Mouse (Mus musculus) erythroblast, embryonic 14.5 days (primary cell): ENCODE measurements around the gene Slc5a10. TPM values are rescaled to one million over a fixed set of nuclear protein-coding genes. Genes with fewer than 3 reads are reported as not detected.

ENCODE experiments used
- H3K27me3 ChIP-seq: 2 replicates; pipeline ENCODE4 v1.6.1; 2012; ENCODE audit warnings: inconsistent platforms; ENCODE audit not compliant: control insufficient read depth
- H3K36me3 ChIP-seq: 2 replicates; pipeline ENCODE4 v1.6.1; 2012; ENCODE audit warnings: mild to moderate bottlenecking, inconsistent platforms; ENCODE audit not compliant: control insufficient read depth
- H3K4me1 ChIP-seq: 2 replicates; pipeline ENCODE4 v1.6.1; 2012; ENCODE audit warnings: inconsistent platforms; ENCODE audit not compliant: control insufficient read depth
- H3K4me3 ChIP-seq: replicated peaks from 2 replicates; pipeline ENCODE3; 2012; ENCODE audit warnings: moderate library complexity, mild to moderate bottlenecking, inconsistent platforms
- H3K9me3 ChIP-seq: 2 replicates; pipeline ENCODE4 v1.6.1; 2012; ENCODE audit warnings: low read length, inconsistent platforms, mixed read lengths; ENCODE audit not compliant: control insufficient read depth
- GATA1 ChIP-seq: IDR thresholded peaks from 2 replicates; pipeline ENCODE4 v1.6.1; 2012; ENCODE audit warnings: low read length, inconsistent platforms, mixed read lengths
- TAL1 ChIP-seq: IDR thresholded peaks from 3 replicates; pipeline ENCODE4 v1.6.1; 2012; ENCODE audit warnings: low read length, inconsistent platforms, mixed read lengths
- polyA plus RNA-seq: library from polyadenylated mRNA; stranded (reverse); fragments of >175 nt; gene quantifications from 2 replicates; pipeline ENCODE4 v1.2.3, GENCODE M21; 2012

Slc5a10 gene
- polyA plus RNA-seq, 1 experiment = not detected

DNA sequence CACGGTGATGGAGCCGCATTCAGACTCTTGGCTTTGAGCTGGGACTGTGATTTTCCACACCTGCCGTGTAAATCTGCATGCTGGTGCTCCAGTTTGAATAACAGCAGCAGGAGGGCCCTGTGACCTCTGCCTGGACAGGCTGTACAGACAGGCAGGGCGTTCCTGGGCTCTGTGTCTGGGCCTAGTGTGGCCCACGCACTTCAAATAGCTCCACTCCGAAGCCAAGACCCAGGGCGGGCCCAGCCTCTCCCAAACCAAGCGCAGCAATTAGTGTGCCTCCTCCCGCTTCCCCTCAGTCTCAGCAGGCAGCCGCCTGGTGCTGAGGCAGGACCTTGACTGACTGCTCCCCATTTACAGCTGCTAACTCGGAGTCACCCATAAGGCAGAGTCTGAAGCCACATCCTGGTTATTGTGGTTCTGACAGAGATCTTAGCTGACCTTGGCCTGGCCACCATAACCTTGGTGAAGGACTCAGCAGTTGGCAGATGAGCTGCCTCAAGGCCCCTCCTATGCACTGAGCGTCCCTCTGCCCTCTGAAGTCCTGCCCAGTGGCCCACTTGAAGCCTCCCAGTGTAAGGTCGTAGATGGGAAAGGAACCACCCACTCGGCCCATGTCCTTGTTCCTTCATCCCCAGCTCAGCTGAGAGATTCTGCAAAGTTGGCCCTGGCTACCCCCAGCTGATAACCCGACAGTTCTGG is 7.3 kb downstream of the Slc5a10 start:
- no peaks in the 10 kb centered on the region for H3K9me3 ChIP-seq
- H3K27me3 ChIP-seq = 0 out of 2 replicates have a peak, but pooled peaks cover 2% of the 10 kb centered on the region
- H3K4me1 ChIP-seq = peaks cover 11% of the 10 kb centered on the region
- H3K36me3 ChIP-seq = peaks cover under 1% of the 10 kb centered on the region; the same call in 1 of the 2 replicates
- no peak overlapping the region for H3K4me3 ChIP-seq
- no peak for TF ChIP-seq GATA1
- no peak for TF ChIP-seq TAL1

DNA sequence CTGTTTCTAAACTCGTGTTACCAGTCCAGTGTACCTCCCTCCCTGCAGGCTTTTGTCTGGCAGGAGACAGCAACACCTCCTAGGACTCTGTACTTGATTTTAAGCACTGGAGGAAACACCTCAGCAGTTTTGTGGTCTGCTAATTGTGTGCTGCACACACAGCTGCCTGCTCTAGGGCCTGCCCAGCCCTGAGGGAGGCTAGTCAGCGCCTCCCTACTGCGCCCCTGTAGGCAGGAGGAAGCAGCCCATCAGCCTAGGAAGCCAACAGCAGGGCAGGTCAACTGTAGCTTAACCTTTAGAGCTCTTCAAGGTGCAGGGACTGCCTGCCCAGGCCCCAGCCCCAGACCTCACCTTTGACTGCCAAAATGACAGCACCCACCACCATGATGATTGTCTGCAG is 11.7 kb downstream of the Slc5a10 start:
- Histone ChIP-seq H3K4me1 (peaks cover 5% of the 10 kb centered on the region), H3K27me3 (no peaks in the 10 kb centered on the region), H3K9me3 (no peaks in the 10 kb centered on the region), H3K36me3 (peaks cover 30% of the 10 kb centered on the region), H3K4me3 (no peak overlapping the region)
- TF ChIP-seq TAL1 (no peak), GATA1 (no peak)

DNA sequence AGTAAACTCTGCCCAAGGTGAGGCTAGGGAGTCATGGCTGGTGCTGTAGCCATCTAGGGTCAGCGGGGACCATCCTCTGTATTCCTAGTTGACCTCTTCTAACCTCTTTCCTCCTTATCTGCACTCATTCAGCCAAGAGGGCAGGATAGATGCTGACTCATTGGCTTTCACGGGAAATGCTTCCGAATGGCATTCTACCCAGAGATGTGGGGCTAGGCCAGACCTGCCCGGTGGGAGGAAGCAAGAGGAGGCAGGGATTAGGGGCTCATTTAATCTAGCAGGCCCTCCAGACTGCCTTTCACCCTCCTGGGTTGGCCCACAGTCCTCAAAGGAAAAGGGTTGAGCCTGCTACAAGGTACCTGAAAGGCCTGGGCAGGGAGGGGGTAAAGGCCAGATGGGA is 14.4 kb downstream of the Slc5a10 start:
- no peak for TF ChIP-seq GATA1
- no peak for TF ChIP-seq TAL1
- H3K4me1 ChIP-seq = peaks cover 5% of the 10 kb centered on the region
- no peaks in the 10 kb centered on the region for H3K27me3 ChIP-seq
- no peak overlapping the region for H3K4me3 ChIP-seq
- no peaks in the 10 kb centered on the region for H3K9me3 ChIP-seq
- peaks cover 57% of the 10 kb centered on the region for H3K36me3 ChIP-seq

DNA sequence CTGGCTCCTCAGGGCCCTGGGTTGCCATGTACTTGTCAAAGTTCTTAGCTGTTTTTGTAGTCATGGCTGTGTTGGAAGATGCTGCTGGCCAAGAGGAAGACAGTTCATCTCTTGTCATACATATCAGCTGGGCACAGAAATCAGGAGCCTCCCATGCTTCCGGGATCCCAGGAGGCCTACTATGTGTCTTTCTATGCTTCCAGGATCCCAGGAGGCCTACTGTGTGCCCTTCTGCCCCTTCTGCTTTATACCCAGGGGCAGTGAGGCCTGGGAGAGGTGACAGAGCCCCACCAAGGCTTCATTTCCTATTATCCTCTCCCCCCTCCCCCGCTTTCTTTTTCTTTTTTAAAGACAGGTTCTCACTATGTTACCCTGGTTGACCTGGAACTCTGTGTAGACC is 15.0 kb downstream of the Slc5a10 start:
- TF ChIP-seq GATA1 = no peak
- TF ChIP-seq TAL1 = no peak
- peaks cover 5% of the 10 kb centered on the region for H3K4me1 ChIP-seq
- no peaks in the 10 kb centered on the region for H3K9me3 ChIP-seq
- no peaks in the 10 kb centered on the region for H3K27me3 ChIP-seq
- H3K4me3 ChIP-seq = no peak overlapping the region
- H3K36me3 ChIP-seq = peaks cover 64% of the 10 kb centered on the region

DNA sequence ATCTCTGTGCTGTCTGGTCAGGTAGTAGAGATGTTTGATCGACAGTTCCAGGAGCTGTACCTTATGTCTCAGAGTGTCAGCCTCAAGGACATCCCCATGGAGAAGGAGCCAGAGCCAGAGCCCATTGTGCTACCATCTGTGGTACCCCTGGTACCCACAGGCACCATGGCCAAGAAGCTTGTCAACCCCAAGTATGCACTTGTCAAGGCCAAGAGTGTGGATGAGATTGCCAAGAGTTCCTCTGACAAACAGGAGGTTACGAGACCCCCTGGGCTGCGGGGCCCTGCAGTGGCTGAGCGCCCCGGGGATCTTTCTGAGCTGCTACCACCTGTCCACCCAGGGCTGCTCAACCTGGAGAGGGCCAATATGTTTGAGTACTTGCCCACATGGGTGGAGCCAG is 18.1 kb downstream of the Slc5a10 start:
- no peak for TF ChIP-seq TAL1
- TF ChIP-seq GATA1 = no peak
- Histone ChIP-seq H3K27me3 (no peaks in the 10 kb centered on the region), H3K4me3 (no peak overlapping the region), H3K4me1 (peaks cover 5% of the 10 kb centered on the region), H3K36me3 (peaks cover 87% of the 10 kb centered on the region), H3K9me3 (no peaks in the 10 kb centered on the region)

DNA sequence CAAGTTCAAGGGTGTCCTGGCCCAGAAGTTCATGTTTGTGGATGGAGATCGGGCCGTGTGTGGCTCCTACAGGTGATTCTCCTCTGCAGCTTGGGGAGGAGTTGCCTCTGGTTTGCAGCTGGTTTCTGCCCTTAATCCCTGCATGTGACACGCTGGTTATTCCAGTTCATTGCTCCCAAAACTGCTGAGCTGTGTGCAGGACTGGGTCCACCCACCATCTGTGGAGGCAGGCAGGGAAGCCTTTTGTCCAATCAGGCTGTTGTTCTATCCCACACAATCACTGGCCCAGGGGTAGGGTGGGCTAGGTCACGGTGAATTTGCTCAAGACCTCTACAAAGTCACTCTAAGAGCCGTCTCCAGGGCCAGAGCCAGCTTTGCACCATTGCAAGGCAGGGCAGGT is 18.9 kb downstream of the Slc5a10 start:
- no peak for TF ChIP-seq TAL1
- TF ChIP-seq GATA1 = no peak
- H3K36me3 ChIP-seq = peaks cover 87% of the 10 kb centered on the region
- H3K4me3 ChIP-seq = no peak overlapping the region
- H3K9me3 ChIP-seq = no peaks in the 10 kb centered on the region
- peaks cover 5% of the 10 kb centered on the region for H3K4me1 ChIP-seq
- H3K27me3 ChIP-seq = no peaks in the 10 kb centered on the region

DNA sequence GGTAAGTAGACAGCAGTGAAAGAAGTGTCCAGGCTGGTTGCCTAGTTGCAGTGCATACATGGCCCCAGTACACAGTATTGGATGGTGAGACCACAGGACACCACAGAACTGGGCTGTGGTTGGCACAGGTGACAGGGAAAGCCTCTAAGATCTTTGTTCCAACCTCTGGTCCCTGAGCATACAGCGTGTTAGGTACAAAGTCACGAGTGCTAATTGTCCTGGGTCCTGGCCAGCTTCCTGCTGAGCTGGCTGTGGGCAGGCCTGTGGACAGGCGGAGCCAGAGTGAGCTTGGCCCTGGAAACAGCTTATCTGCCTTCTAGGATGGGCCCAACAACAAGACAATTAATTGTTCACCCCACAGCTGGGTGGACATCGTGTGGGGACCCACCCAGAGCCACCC is 20.7 kb downstream of the Slc5a10 start:
- peaks cover 97% of the 10 kb centered on the region for H3K36me3 ChIP-seq
- no peaks in the 10 kb centered on the region for H3K9me3 ChIP-seq
- H3K27me3 ChIP-seq = no peaks in the 10 kb centered on the region
- no peak for TF ChIP-seq TAL1
- H3K4me1 ChIP-seq = no peaks in the 10 kb centered on the region
- H3K4me3 ChIP-seq = no peak overlapping the region

DNA sequence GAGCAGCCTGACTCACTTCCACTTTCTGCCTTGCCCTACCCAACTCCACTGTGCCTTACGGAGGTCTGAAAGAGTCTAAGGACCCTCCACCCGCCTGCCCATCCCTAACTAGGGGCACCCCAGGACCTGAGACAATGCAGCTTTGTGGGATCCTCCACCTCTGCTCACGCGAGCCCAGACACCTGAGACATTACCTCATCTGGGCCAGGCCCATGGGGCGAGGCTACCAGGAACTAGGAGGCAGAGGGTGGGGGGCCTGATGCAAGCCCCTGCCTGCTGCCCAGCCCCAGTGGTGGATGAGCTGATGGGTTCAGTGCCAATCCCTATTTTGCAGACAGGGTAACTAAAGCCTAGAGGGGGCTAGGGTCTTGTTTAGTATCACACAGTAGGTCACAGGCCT is 21.2 kb downstream of the Slc5a10 start:
- Histone ChIP-seq H3K27me3 (no peaks in the 10 kb centered on the region), H3K36me3 (peaks cover 98% of the 10 kb centered on the region), H3K9me3 (no peaks in the 10 kb centered on the region), H3K4me3 (no peak overlapping the region), H3K4me1 (no peaks in the 10 kb centered on the region)
- TF ChIP-seq TAL1 (no peak), GATA1 (no peak)

DNA sequence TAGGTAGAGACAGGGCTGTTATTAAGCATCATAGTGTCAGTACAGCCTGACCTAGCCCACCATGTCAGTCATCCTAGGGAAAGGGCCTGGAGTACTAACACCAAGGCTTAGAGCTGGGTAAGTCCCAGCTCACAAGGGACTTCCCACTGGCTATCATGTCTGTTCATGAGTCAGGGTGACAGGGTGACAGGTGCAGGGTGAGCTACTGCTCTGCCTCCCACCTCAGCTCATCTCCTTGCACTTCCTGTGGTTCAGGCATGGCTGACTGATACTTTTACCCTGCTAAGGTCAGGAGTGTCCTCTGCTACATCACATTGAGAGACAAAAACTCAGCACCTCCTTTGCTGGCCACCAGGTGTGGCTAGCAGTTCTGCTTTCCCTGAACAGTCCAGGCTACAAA is 21.8 kb downstream of the Slc5a10 start:
- Histone ChIP-seq H3K36me3 (peaks cover 96% of the 10 kb centered on the region), H3K9me3 (no peaks in the 10 kb centered on the region), H3K4me1 (no peaks in the 10 kb centered on the region), H3K27me3 (no peaks in the 10 kb centered on the region), H3K4me3 (no peak overlapping the region)
- TF ChIP-seq GATA1 (no peak), TAL1 (no peak)

DNA sequence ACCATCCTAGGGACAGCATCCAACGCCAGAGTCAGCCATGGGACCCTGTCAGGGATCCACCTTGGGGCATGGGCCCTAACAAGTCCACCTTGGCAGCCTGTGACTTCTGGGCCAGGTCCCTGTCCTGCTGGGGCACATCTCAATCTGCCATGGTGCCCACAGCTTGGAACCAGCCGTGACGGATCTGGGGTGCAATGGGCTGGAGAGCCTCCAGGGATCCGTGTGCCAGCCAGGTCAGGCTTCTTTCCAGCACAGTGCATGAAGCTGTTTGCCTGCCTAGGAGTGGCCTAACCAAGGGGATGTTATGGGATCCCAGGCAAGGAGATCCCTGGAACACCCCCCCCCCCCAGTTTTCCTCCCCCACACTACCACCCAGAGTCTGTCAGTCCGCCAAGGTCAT is 27.6 kb downstream of the Slc5a10 start:
- no peaks in the 10 kb centered on the region for H3K27me3 ChIP-seq

More for the DNA sequence above, 27.6 kb downstream of the Slc5a10 start:
- Histone ChIP-seq H3K4me3 (no peak overlapping the region), H3K9me3 (no peaks in the 10 kb centered on the region), H3K4me1 (peaks cover 19% of the 10 kb centered on the region), H3K36me3 (peaks cover 88% of the 10 kb centered on the region)
- TF ChIP-seq TAL1 (no peak), GATA1 (no peak)
